Mouse (Mus musculus) MEL (cell line): Measurements from ENCODE around the gene Daglb.

ENCODE experiments used
- CTCF ChIP-seq, 3 experiments: IDR thresholded peaks in 2 of 3; conservative IDR thresholded peaks in 1 of 3; 2 replicates each; pipeline ENCODE4 v1.5.1; 2011 to 2012; ENCODE audit warnings: low read length in 3 of 3, low read depth in 2 of 3, mild to moderate bottlenecking in 2 of 3, improper control_type of control experiment in 1 of 3, inconsistent platforms in 1 of 3, mixed read lengths in 1 of 3, moderate library complexity in 1 of 3; ENCODE audit not compliant: control insufficient read depth in 1 of 3, insufficient read depth in 1 of 3, poor library complexity in 1 of 3, severe bottlenecking in 1 of 3
- TBP ChIP-seq: IDR thresholded peaks from 2 replicates; pipeline ENCODE4 v1.8.0; 2011; ENCODE audit warnings: low read depth, low read length, improper control_type of control experiment

DNA sequence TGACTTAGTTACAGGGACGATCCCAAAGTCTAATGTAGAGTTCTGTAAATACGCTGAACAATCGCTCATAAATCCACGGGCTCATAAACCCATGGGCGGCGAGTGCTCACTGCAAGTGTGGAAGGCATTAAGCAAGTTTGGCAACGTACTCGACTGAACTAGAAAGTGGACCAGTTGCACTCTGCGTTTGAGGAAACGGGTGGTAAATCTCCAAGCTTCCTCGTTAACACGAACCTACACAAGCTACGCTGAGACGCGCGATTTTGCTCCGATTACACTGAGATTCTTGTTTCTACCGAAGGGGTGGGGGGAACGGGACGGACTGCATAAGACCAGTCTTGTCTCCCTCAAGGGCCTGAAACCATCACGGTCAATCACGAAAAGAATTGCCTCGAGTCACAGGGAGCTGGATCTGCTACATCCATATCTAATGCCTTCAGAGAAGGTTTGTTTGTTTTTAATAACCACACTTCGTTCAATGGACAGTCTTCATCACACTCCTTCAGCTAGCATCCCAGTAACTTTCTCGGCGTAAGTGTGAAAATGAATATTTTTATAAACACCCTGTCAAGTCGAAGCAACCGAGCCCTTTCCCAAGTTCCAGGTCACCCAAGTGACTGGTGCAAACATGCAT lies 62.4 kb downstream of the Daglb start:
- TF ChIP-seq CTCF (IDR thresholded peaks at IDR 0.05 in 2 of 3, conservative IDR thresholded peaks at IDR 0.05 in 1 of 3; ENCODE audit: control insufficient read depth in 1 of 3, insufficient read depth in 1 of 3, low read depth in 2 of 3, low read length in 3 of 3, poor library complexity in 1 of 3, severe bottlenecking in 1 of 3) (no peak), TBP (no peak)
